Mouse (Mus musculus): Measurements from ENCODE around the gene Sbno2.

DNA sequence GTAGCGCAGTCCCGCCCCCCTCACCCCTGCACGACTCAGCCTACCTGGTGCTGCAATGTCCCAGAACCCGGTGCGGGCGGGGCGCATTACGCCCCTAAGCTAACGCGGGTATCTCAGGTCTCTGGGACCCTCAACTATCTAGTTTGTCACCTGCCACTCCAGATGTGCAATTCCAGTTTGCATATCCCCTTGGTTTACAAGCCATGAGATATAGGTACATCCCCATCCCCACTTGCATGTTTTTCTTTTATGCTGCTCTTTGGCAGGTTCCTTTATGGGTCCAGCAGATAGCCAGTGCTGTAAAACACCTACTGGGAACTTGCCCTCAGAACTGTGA is 34.0 kb upstream of the Sbno2 start:
- TF ChIP-seq CTCF (IDR thresholded peaks at IDR 0.05; ENCODE audit: low read depth, low read length) (no peak), POLR2A (IDR thresholded peaks at IDR 0.05; ENCODE audit: insufficient read depth, low read length) (no peak)
